Mouse (Mus musculus) stomach, embryonic 16.5 days (tissue): ENCODE data around the gene Il1rap. TPM values are rescaled to one million over a fixed set of nuclear protein-coding genes. Genes with fewer than 3 reads are reported as not detected.

Experiments used
- ATAC-seq: fragments of 200-750 bp; cut with Nextera tagmentation; 2 replicates; pipeline ENCODE4 v1.8.0; 2017; ENCODE audit warnings: moderate number of reproducible peaks, moderate TSS enrichment; ENCODE audit not compliant: insufficient read depth, low FRiP score
- H3K27ac ChIP-seq: fragments of 300-500 bp; sonication (generic); 2 replicates; pipeline ENCODE4 v1.5.1; 2014; ENCODE audit warnings: low read length
- H3K27me3 ChIP-seq: fragments of 300-500 bp; sonication (generic); 2 replicates; pipeline ENCODE4 v1.6.1; 2014; ENCODE audit warnings: low read length, control low read depth, mixed read lengths; ENCODE audit not compliant: control insufficient read depth, insufficient read depth
- H3K36me3 ChIP-seq: fragments of 300-500 bp; sonication (generic); 2 replicates; pipeline ENCODE4 v1.6.1; 2014; ENCODE audit warnings: low read length; ENCODE audit not compliant: control insufficient read depth, insufficient read depth
- H3K4me1 ChIP-seq: fragments of 300-500 bp; sonication (generic); 2 replicates; pipeline ENCODE4 v1.6.1; 2014; ENCODE audit warnings: low read length, control low read depth, mixed read lengths; ENCODE audit not compliant: control insufficient read depth, insufficient read depth
- H3K4me2 ChIP-seq: fragments of 300-500 bp; sonication (generic); 2 replicates; pipeline ENCODE4 v1.6.1; 2014; ENCODE audit warnings: low read depth, low read length, mixed read lengths
- H3K4me3 ChIP-seq: fragments of 300-500 bp; sonication (generic); replicated peaks from 2 replicates; pipeline ENCODE4 v1.5.1; 2014; ENCODE audit warnings: mild to moderate bottlenecking, low read length
- H3K9ac ChIP-seq: fragments of 300-500 bp; sonication (generic); 2 replicates; pipeline ENCODE4 v1.6.1; 2014; ENCODE audit warnings: low read length
- H3K9me3 ChIP-seq: fragments of 300-500 bp; sonication (generic); replicated peaks from 2 replicates; pipeline ENCODE4 v1.6.1; 2016; ENCODE audit warnings: low read length, control low read depth; ENCODE audit not compliant: control insufficient read depth
- WGBS: fragments of 180-500 bp; shearing (Covaris S2); extraction: QIAGEN DNeasy Blood & Tissue Kit; methylation state at CpG from one replicate; pipeline ENCODE4 v1.1.7; 2014; 5-methylcytosine and 5-hydroxymethylcytosine counted together
- polyA plus RNA-seq: library from polyadenylated mRNA; unstranded; fragments of >200 nt; fragmentation: Nextera tagmentation; extraction: Ambion mirVana; gene quantifications from 2 replicates; pipeline ENCODE4 v1.2.1, GENCODE M21; 2015

Il1rap gene
- polyA plus RNA-seq, 1 experiment from 2014 or later, result 9.0 TPM

- Histone ChIP-seq H3K9me3 (no peaks in the 10 kb centered on the region), H3K4me3 (no peak overlapping the region), H3K4me2 (no peak overlapping the region), H3K27ac (no peak overlapping the region), H3K27me3 (no peaks in the 10 kb centered on the region), H3K4me1 (no peaks in the 10 kb centered on the region), H3K36me3 (no peaks in the 10 kb centered on the region), H3K9ac (no peak overlapping the region)
- WGBS, result 58% methylated on average over 2 of the region's 2 CpGs
- no peak for ATAC-seq
Measured at GRCm38 (mm10) chr16:26646066-26646465, 64.6 kb downstream of the Il1rap start.

DNA sequence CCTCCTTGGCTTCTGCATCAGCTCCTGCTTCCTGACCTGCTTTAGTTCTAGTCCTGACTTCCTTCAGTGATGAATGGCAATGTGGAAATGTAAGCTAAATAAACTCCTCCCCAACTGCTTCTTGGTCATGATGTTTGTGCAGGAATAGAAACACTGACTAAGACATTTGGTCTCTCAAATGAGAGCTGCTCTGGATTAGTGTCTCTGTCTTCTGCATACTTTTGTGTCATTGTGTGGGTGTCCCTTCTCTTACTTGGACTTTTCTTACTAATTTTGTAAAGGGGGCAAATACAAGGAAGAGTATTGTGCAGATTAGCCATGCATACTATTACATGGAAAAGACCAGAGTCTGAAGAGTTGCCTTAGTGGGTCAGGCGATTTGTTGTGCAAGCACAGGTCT is 65.5 kb downstream of the Il1rap start:
- no peaks in the 10 kb centered on the region for H3K36me3 ChIP-seq
- no peaks in the 10 kb centered on the region for H3K4me1 ChIP-seq
- no peak overlapping the region for H3K27ac ChIP-seq
- ATAC-seq, result no peak
- H3K4me2 ChIP-seq, result no peak overlapping the region
- H3K9me3 ChIP-seq, result no peaks in the 10 kb centered on the region
- 71% methylated on average over 1 of the region's 1 CpGs for WGBS
- no peaks in the 10 kb centered on the region for H3K27me3 ChIP-seq
- no peak overlapping the region for H3K4me3 ChIP-seq
- H3K9ac ChIP-seq, result no peak overlapping the region

GRCm38 (mm10) chr16:26662722-26663436 is 81.4 kb downstream of the Il1rap start:
- no peak for ATAC-seq
- no peaks in the 10 kb centered on the region for H3K9me3 ChIP-seq
- 66% methylated on average over 7 of the region's 7 CpGs for WGBS
- no peak overlapping the region for H3K27ac ChIP-seq
- no peak overlapping the region for H3K4me3 ChIP-seq
- no peaks in the 10 kb centered on the region for H3K27me3 ChIP-seq
- no peak overlapping the region for H3K4me2 ChIP-seq
- no peaks in the 10 kb centered on the region for H3K4me1 ChIP-seq
- no peak overlapping the region for H3K9ac ChIP-seq
- H3K36me3 ChIP-seq, result no peaks in the 10 kb centered on the region

GRCm38 (mm10) chr16:26666401-26666800 is 84.9 kb downstream of the Il1rap start:
- Histone ChIP-seq H3K27ac (no peak overlapping the region), H3K9me3 (no peaks in the 10 kb centered on the region), H3K4me2 (no peak overlapping the region), H3K36me3 (no peaks in the 10 kb centered on the region), H3K4me1 (no peaks in the 10 kb centered on the region), H3K4me3 (no peak overlapping the region), H3K9ac (no peak overlapping the region), H3K27me3 (no peaks in the 10 kb centered on the region)
- 76% methylated on average over 2 of the region's 2 CpGs for WGBS
- no peak for ATAC-seq

GRCm38 (mm10) chr16:26669081-26669480 is 87.6 kb downstream of the Il1rap start:
- WGBS, result 72% methylated on average over 2 of the region's 2 CpGs
- H3K4me1 ChIP-seq, result no peaks in the 10 kb centered on the region

GRCm38 (mm10) chr16:26680381-26680780 is 98.9 kb downstream of the Il1rap start:
- no peaks in the 10 kb centered on the region for H3K4me1 ChIP-seq
- H3K36me3 ChIP-seq, result no peaks in the 10 kb centered on the region
- H3K4me2 ChIP-seq, result no peak overlapping the region
- ATAC-seq, result no peak
- H3K9ac ChIP-seq, result no peak overlapping the region
- H3K4me3 ChIP-seq, result no peak overlapping the region
- no peak overlapping the region for H3K27ac ChIP-seq
- 88% methylated on average over 2 of the region's 2 CpGs for WGBS
- no peaks in the 10 kb centered on the region for H3K9me3 ChIP-seq
- H3K27me3 ChIP-seq, result no peaks in the 10 kb centered on the region

More at GRCm38 (mm10) chr16:26669081-26669480, 87.6 kb downstream of the Il1rap start:
- Histone ChIP-seq H3K9me3 (no peaks in the 10 kb centered on the region), H3K27ac (no peak overlapping the region), H3K9ac (no peak overlapping the region), H3K27me3 (no peaks in the 10 kb centered on the region), H3K36me3 (no peaks in the 10 kb centered on the region), H3K4me3 (no peak overlapping the region), H3K4me2 (no peak overlapping the region)
- ATAC-seq, result no peak

DNA sequence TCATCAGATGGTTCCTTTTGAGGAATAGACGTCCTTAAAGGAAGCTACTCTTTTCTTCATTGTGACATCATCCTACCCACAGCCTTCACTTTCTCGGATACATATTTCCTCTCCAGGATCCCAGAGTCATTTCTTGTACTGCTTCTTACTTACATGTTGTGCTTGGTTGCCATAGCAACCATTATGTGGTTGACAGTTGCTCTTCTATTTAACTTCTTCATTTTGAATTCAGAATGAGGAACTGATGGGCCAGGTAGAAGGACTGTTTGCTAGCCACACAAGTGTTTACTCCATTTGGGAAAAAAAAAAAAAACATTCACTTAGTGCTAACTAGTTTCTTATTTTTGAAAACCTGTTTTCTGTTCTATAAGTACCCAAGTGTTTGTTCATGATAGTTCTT is 108.3 kb downstream of the Il1rap start:
- H3K4me1 ChIP-seq, result no peaks in the 10 kb centered on the region
- 68% methylated on average over 2 of the region's 2 CpGs for WGBS

GRCm38 (mm10) chr16:26691294-26691693 is 109.8 kb downstream of the Il1rap start:
- Histone ChIP-seq H3K27me3 (no peaks in the 10 kb centered on the region), H3K9ac (no peak overlapping the region), H3K4me1 (no peaks in the 10 kb centered on the region), H3K36me3 (no peaks in the 10 kb centered on the region), H3K27ac (no peak overlapping the region), H3K4me2 (no peak overlapping the region), H3K9me3 (no peaks in the 10 kb centered on the region), H3K4me3 (no peak overlapping the region)
- WGBS, result 38% methylated on average over 11 of the region's 11 CpGs
- ATAC-seq, result no peak

More for the DNA sequence above, 108.3 kb downstream of the Il1rap start:
- Histone ChIP-seq H3K36me3 (no peaks in the 10 kb centered on the region), H3K9ac (no peak overlapping the region), H3K27ac (no peak overlapping the region), H3K27me3 (no peaks in the 10 kb centered on the region), H3K4me3 (no peak overlapping the region), H3K9me3 (no peaks in the 10 kb centered on the region), H3K4me2 (no peak overlapping the region)
- ATAC-seq, result no peak

GRCm38 (mm10) chr16:26698076-26698475 is 116.6 kb downstream of the Il1rap start:
- Histone ChIP-seq H3K4me3 (no peak overlapping the region), H3K9ac (no peak overlapping the region), H3K27ac (no peak overlapping the region), H3K27me3 (no peaks in the 10 kb centered on the region), H3K4me1 (no peaks in the 10 kb centered on the region), H3K9me3 (no peaks in the 10 kb centered on the region), H3K36me3 (no peaks in the 10 kb centered on the region), H3K4me2 (no peak overlapping the region)
- 82% methylated on average over 4 of the region's 4 CpGs for WGBS
- ATAC-seq, result no peak
